Mouse (Mus musculus) left cerebral cortex, postnatal 10 days (tissue): ENCODE data around the gene C4b. TPM values are rescaled to one million over a fixed set of nuclear protein-coding genes. Genes with fewer than 3 reads are reported as not detected.

Source experiments
- microRNA-seq: library from miRNA; unstranded; fragments of <30 nt; microRNA quantifications from one replicate; pipeline ENCODE4 v1.2.0, GENCODE M21; 2022
- total RNA-seq, 2 experiments: library from RNA; stranded (reverse); gene quantifications; 2 replicates each; pipeline ENCODE4 v1.2.3; 2021

Gene C4b
- total RNA-seq, 2 experiments from 2014 or later, result 6.7 to 7.4 TPM

Small RNAs within 50 kb of the gene (microRNA-seq; reads per million reads assigned to microRNA genes)
- gene Gm27471, result not detected

Other genes starting within 250 kb of the C4b start
- gene Btnl6, start 226.5 kb downstream of the C4b start, total RNA-seq, result not detected
- 10 to 100 TPM; 10.6 to 12.0 TPM for gene Notch4, start 179.6 kb downstream of the C4b start, total RNA-seq
- 1 to 10 TPM; 3.1 to 4.1 TPM for gene Gpsm3, start 154.1 kb downstream of the C4b start, total RNA-seq
- 10 to 100 TPM; 40.3 to 40.9 TPM for gene Pbx2, start 152.6 kb downstream of the C4b start, total RNA-seq
- 1 to 10 TPM in 1 of 2 experiments, under 1 TPM in 1; 0.97 to 1.3 TPM for gene Ager, start 146.0 kb downstream of the C4b start, total RNA-seq
- 100 to 1,000 TPM in 1 of 2 experiments, 10 to 100 TPM in 1; 94.8 to 101 TPM for gene Rnf5, start 140.2 kb downstream of the C4b start, total RNA-seq
- 100 to 1,000 TPM; 180 to 182 TPM for gene Agpat1, start 139.6 kb downstream of the C4b start, total RNA-seq
- 1 to 10 TPM; 4.3 to 5.2 TPM for gene Egfl8, start 127.9 kb downstream of the C4b start, total RNA-seq
- 10 to 100 TPM; 31.4 to 36.7 TPM for gene Ppt2, start 115.4 kb downstream of the C4b start, total RNA-seq
- gene Prrt1, start 114.3 kb downstream of the C4b start, total RNA-seq, result 100 to 1,000 TPM; 157 to 158 TPM
- 10 to 100 TPM; 12.5 to 13.7 TPM for gene Fkbpl, start 99.1 kb downstream of the C4b start, total RNA-seq
- 10 to 100 TPM; 73.1 to 76.5 TPM for gene Atf6b, start 96.7 kb downstream of the C4b start, total RNA-seq
- 1 to 10 TPM; 1.7 to 1.8 TPM for gene Tnxb, start 73.3 kb downstream of the C4b start, total RNA-seq
- not detected for gene Cyp21a1, start 60.7 kb upstream of the C4b start, total RNA-seq
- 10 to 100 TPM; 57.4 to 69.4 TPM for gene Stk19, start 93.1 kb upstream of the C4b start, total RNA-seq
- gene Dxo, start 93.1 kb upstream of the C4b start, total RNA-seq, result 10 to 100 TPM; 31.2 to 33.1 TPM
- gene Skiv2l, start 106.3 kb upstream of the C4b start, total RNA-seq, result 10 to 100 TPM; 66.7 to 78.0 TPM
- gene Nelfe, start 106.5 kb upstream of the C4b start, total RNA-seq, result 10 to 100 TPM; 28.1 to 28.4 TPM
- gene Cfb, start 118.6 kb upstream of the C4b start, total RNA-seq, result under 1 TPM; 0.51 to 0.62 TPM
- gene Zbtb12, start 135.6 kb upstream of the C4b start, total RNA-seq, result 1 to 10 TPM; 6.3 to 6.8 TPM
- gene Gm20547, start 138.2 kb upstream of the C4b start, total RNA-seq, result not detected
- 1 to 10 TPM; 2.1 to 2.9 TPM for gene C2, start 154.4 kb upstream of the C4b start, total RNA-seq
- gene Ehmt2, start 154.6 kb upstream of the C4b start, total RNA-seq, result 100 to 1,000 TPM; 174 to 181 TPM
- under 1 TPM; 0.14 to 0.30 TPM for gene Slc44a4, start 170.6 kb upstream of the C4b start, total RNA-seq
- gene Neu1, start 187.4 kb upstream of the C4b start, total RNA-seq, result 10 to 100 TPM; 23.8 to 27.3 TPM
- gene Hspa1b, start 215.4 kb upstream of the C4b start, total RNA-seq, result 1 to 10 TPM; 1.2 to 2.0 TPM
- not detected for gene Gm20481, start 226.0 kb upstream of the C4b start, total RNA-seq
- 1 to 10 TPM; 3.0 to 5.4 TPM for gene Hspa1a, start 228.3 kb upstream of the C4b start, total RNA-seq
- under 1 TPM in 1 of 2 experiments, not detected in 1; 0.20 TPM for gene Hspa1l, start 228.8 kb upstream of the C4b start, total RNA-seq
- 10 to 100 TPM; 25.4 to 27.2 TPM for gene Lsm2, start 238.0 kb upstream of the C4b start, total RNA-seq